Mouse (Mus musculus): ENCODE measurements around the gene Sh2d4b. TPM values are rescaled to one million over a fixed set of nuclear protein-coding genes. Genes with fewer than 3 reads are reported as not detected.

Gene Sh2d4b
- polyA plus RNA-seq, 1 experiment from 2014 or later = 1.5 TPM

DNA sequence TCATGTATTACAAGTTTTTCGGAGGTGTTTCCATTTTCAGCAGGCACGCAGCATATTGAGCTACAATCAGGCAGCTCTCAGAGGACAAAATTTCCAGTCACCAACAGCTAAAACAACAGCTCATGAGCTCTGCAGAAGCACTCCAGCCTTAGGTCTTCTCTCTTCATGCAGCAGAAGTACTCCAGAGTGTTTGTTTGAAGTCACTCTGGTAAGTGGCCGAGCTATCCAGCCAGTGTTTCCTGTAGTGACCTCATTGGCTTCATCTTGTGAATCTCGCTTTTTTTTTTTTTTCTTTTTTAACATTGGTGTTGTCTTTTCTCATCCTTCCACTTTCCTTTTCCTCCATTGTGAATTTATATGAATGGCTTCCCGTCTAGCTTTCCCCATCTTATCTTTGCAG, 40.1 kb downstream of the Sh2d4b start:
- no peaks in the 10 kb centered on the region for H3K4me1 ChIP-seq (replicated peaks; ENCODE audit: control insufficient read depth, insufficient read depth, low read length)
- no peaks in the 10 kb centered on the region for H3K36me3 ChIP-seq (ENCODE audit: control insufficient read depth, insufficient read depth, low read length)
- H3K27ac ChIP-seq (ENCODE audit: low read depth, low read length) = no peak overlapping the region
- no peak overlapping the region for H3K4me2 ChIP-seq (replicated peaks; ENCODE audit: low read depth, low read length)
- H3K27me3 ChIP-seq (ENCODE audit: control insufficient read depth, insufficient read depth, low read length) = no peaks in the 10 kb centered on the region
- no peak overlapping the region for H3K4me3 ChIP-seq (ENCODE audit: low read depth, low read length)
- no peak overlapping the region for H3K9ac ChIP-seq (ENCODE audit: low read depth, low read length)
- DNase-seq (ENCODE audit: low spot score) (no peak), ATAC-seq (ENCODE audit: low FRiP score) (no peak)
- WGBS = 83% methylated on average over 5 of the region's 5 CpGs
- no peaks in the 10 kb centered on the region for H3K9me3 ChIP-seq (ENCODE audit: control insufficient read depth, low read length)

DNA sequence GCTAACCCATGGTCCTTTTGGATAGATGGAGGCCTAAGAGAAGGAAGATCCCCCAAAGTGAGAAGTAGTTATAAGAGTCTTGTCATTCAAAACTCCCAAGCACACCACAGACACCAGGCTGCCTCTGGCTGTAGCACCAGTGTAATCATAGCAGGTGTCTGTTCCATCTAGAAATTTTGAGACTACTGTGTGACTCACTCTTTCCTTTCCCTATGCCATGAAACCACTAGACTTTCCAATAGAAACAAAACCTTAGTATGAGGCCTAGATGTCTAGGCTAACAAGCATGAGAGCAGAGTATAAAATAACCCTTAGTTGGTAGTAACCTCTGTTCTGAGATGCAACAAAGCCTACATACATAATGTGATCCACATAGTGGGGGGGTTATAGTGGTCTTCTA, 55.7 kb downstream of the Sh2d4b start:
- DNase-seq (ENCODE audit: low spot score) (no peak), ATAC-seq (ENCODE audit: low FRiP score) (no peak)
- no peak overlapping the region for H3K4me3 ChIP-seq (ENCODE audit: low read depth, low read length)
- no peaks in the 10 kb centered on the region for H3K9me3 ChIP-seq (ENCODE audit: control insufficient read depth, low read length)
- H3K4me2 ChIP-seq (replicated peaks; ENCODE audit: low read depth, low read length) = no peak overlapping the region
- no peak overlapping the region for H3K27ac ChIP-seq (ENCODE audit: low read depth, low read length)
- H3K27me3 ChIP-seq (ENCODE audit: control insufficient read depth, insufficient read depth, low read length) = no peaks in the 10 kb centered on the region
- H3K4me1 ChIP-seq (replicated peaks; ENCODE audit: control insufficient read depth, insufficient read depth, low read length) = no peaks in the 10 kb centered on the region
- no peaks in the 10 kb centered on the region for H3K36me3 ChIP-seq (ENCODE audit: control insufficient read depth, insufficient read depth, low read length)
- H3K9ac ChIP-seq (ENCODE audit: low read depth, low read length) = no peak overlapping the region

DNA sequence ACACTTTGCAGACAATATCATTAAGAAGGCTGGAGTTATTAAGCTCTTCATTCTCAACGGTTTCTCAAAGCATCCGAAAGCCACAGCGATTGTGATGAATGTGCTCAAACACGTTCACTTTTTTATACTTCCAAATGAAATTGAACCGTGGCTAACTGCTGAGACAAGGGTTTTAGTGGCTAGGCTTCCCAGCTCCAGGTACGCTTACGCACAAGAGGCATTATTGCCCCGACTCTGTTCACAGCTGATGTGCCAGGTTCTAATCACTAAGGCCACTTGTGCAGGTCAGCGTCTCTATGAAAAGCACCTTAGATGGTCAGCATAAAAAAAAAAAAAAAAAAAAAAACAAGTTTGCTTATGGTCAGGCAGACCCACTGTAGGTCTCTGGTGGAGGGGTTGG, 62.6 kb downstream of the Sh2d4b start:
- ATAC-seq (ENCODE audit: low FRiP score) (no peak), DNase-seq (ENCODE audit: low spot score) (no peak)
- H3K4me2 ChIP-seq (replicated peaks; ENCODE audit: low read depth, low read length) = no peak overlapping the region
- no peaks in the 10 kb centered on the region for H3K9me3 ChIP-seq (ENCODE audit: control insufficient read depth, low read length)
- H3K36me3 ChIP-seq (ENCODE audit: control insufficient read depth, insufficient read depth, low read length) = no peaks in the 10 kb centered on the region
- H3K27me3 ChIP-seq (ENCODE audit: control insufficient read depth, insufficient read depth, low read length) = no peaks in the 10 kb centered on the region
- H3K4me3 ChIP-seq (ENCODE audit: low read depth, low read length) = no peak overlapping the region
- no peak overlapping the region for H3K9ac ChIP-seq (ENCODE audit: low read depth, low read length)
- H3K27ac ChIP-seq (ENCODE audit: low read depth, low read length) = no peak overlapping the region
- H3K4me1 ChIP-seq (replicated peaks; ENCODE audit: control insufficient read depth, insufficient read depth, low read length) = no peaks in the 10 kb centered on the region; the same call in 1 of the 2 replicates
- WGBS = 83% methylated on average over 9 of the region's 9 CpGs

DNA sequence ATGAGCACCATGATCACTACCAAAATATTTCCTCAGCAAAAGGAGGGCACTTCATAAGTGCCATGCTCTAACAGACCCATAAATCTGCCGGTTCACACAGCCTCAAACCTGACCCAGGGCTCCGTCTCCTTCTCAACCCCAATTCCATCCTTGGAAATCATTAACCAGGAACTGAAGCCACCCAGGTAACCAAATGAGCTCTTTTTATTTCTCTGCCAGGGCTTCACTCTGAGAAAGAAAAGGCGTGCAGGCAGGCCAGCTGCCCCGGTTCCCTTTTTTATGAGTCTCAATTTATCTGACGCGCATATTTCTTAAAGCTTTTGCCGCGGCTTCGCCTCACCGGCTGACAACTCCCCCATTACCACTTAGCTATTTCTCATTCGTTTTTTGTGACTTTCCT, 63.0 kb downstream of the Sh2d4b start:
- Histone ChIP-seq H3K36me3 (ENCODE audit: control insufficient read depth, insufficient read depth, low read length) (no peaks in the 10 kb centered on the region), H3K4me3 (ENCODE audit: low read depth, low read length) (no peak overlapping the region), H3K9ac (ENCODE audit: low read depth, low read length) (no peak overlapping the region), H3K4me1 (replicated peaks; ENCODE audit: control insufficient read depth, insufficient read depth, low read length) (no peaks in the 10 kb centered on the region; the same call in 1 of the 2 replicates), H3K27me3 (ENCODE audit: control insufficient read depth, insufficient read depth, low read length) (no peaks in the 10 kb centered on the region), H3K9me3 (ENCODE audit: control insufficient read depth, low read length) (no peaks in the 10 kb centered on the region), H3K4me2 (replicated peaks; ENCODE audit: low read depth, low read length) (no peak overlapping the region), H3K27ac (ENCODE audit: low read depth, low read length) (no peak overlapping the region)
- DNase-seq (ENCODE audit: low spot score) (no peak), ATAC-seq (ENCODE audit: low FRiP score) (no peak)
- 69% methylated on average over 11 of the region's 11 CpGs for WGBS

DNA sequence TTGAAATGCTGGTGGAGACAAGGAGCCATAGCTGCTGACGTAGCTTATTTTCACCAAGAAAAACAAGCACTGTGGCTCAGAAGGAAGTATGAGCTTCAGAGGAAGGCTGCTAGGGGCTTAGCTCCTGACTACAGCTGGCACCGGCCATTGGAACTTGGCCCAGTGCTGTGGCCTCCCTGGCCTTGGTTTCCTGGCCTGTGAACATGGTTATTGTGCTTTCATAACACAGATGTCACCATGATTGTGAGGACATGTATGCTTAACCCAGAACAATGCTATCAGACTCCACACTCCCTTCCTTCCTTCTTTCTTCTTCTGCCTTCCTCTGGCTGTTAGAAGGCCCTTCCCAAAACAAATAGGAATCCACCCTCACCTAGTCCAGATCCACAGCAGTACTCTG, 75.0 kb downstream of the Sh2d4b start:
- ATAC-seq (ENCODE audit: low FRiP score) = no peak
- no peaks in the 10 kb centered on the region for H3K36me3 ChIP-seq (ENCODE audit: control insufficient read depth, insufficient read depth, low read length)
- 76% methylated on average over 2 of the region's 2 CpGs for WGBS

DNA sequence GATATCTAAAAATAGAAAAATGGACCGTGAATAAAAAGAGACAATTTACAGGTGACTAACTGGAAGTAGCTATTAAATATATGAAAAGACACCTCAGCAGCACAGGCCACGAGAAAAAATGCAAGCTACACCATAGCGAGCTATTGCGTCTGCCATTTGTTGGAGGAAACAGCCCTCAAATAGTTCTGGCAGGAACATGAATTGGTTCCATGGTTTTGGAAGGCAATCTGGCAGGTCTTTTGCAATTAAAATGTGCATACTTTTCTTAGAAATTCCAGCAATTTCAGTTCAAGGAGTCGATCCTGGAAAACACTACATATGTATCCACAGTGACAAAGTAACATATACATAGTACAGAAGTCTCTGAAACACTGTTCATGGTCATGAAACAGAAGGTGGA, 76.4 kb downstream of the Sh2d4b start:
- no peaks in the 10 kb centered on the region for H3K36me3 ChIP-seq (ENCODE audit: control insufficient read depth, insufficient read depth, low read length)
- WGBS = 93% methylated on average over 5 of the region's 5 CpGs
- ATAC-seq (ENCODE audit: low FRiP score) (no peak), DNase-seq (ENCODE audit: low spot score) (no peak)
- no peaks in the 10 kb centered on the region for H3K4me1 ChIP-seq (replicated peaks; ENCODE audit: control insufficient read depth, insufficient read depth, low read length)
- H3K9ac ChIP-seq (ENCODE audit: low read depth, low read length) = no peak overlapping the region
- no peak overlapping the region for H3K4me2 ChIP-seq (replicated peaks; ENCODE audit: low read depth, low read length)
- no peaks in the 10 kb centered on the region for H3K27me3 ChIP-seq (ENCODE audit: control insufficient read depth, insufficient read depth, low read length)
- no peak overlapping the region for H3K4me3 ChIP-seq (ENCODE audit: low read depth, low read length)
- H3K9me3 ChIP-seq (ENCODE audit: control insufficient read depth, low read length) = no peaks in the 10 kb centered on the region
- no peak overlapping the region for H3K27ac ChIP-seq (ENCODE audit: low read depth, low read length)

More for the DNA sequence above, 75.0 kb downstream of the Sh2d4b start:
- H3K27me3 ChIP-seq (ENCODE audit: control insufficient read depth, insufficient read depth, low read length) = no peaks in the 10 kb centered on the region
- H3K4me2 ChIP-seq (replicated peaks; ENCODE audit: low read depth, low read length) = no peak overlapping the region
- H3K9ac ChIP-seq (ENCODE audit: low read depth, low read length) = no peak overlapping the region
- no peak overlapping the region for H3K27ac ChIP-seq (ENCODE audit: low read depth, low read length)
- H3K4me1 ChIP-seq (replicated peaks; ENCODE audit: control insufficient read depth, insufficient read depth, low read length) = no peaks in the 10 kb centered on the region
- H3K4me3 ChIP-seq (ENCODE audit: low read depth, low read length) = no peak overlapping the region
- no peaks in the 10 kb centered on the region for H3K9me3 ChIP-seq (ENCODE audit: control insufficient read depth, low read length)
- DNase-seq (ENCODE audit: low spot score) = no peak

DNA sequence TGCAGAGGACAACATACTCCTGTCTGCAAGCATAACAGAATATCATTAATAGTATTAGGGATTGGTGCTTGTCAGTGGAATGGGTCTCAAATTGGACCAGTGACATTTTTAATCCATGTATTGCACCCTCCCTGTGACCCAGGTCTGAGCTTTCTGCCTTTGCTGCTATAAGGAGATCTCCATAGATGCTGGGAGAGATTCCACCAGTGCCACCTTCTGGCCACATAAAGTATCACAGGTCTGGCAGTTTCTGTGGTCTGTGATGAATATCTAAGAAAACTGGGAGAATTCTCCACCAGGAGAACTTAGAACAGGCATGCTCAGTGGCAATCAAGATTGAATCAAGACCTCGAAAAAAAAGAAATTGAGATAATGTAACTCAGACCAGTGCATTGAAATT, 101.5 kb downstream of the Sh2d4b start:
- H3K36me3 ChIP-seq (ENCODE audit: control insufficient read depth, insufficient read depth, low read length) = no peaks in the 10 kb centered on the region
- peak; percentile 68 for DNase-seq (ENCODE audit: low spot score)
- H3K27me3 ChIP-seq (ENCODE audit: control insufficient read depth, insufficient read depth, low read length) = no peaks in the 10 kb centered on the region
- ATAC-seq (ENCODE audit: low FRiP score) = peak; percentile 67; the same call in 1 of the 2 replicates
- no peak overlapping the region for H3K9ac ChIP-seq (ENCODE audit: low read depth, low read length)
- H3K4me3 ChIP-seq (ENCODE audit: low read depth, low read length) = no peak overlapping the region
- no peaks in the 10 kb centered on the region for H3K4me1 ChIP-seq (replicated peaks; ENCODE audit: control insufficient read depth, insufficient read depth, low read length)
- no peak overlapping the region for H3K4me2 ChIP-seq (replicated peaks; ENCODE audit: low read depth, low read length)
- 64% methylated on average over 1 of the region's 1 CpGs for WGBS
- no peak overlapping the region for H3K27ac ChIP-seq (ENCODE audit: low read depth, low read length)
- H3K9me3 ChIP-seq (ENCODE audit: control insufficient read depth, low read length) = no peaks in the 10 kb centered on the region

DNA sequence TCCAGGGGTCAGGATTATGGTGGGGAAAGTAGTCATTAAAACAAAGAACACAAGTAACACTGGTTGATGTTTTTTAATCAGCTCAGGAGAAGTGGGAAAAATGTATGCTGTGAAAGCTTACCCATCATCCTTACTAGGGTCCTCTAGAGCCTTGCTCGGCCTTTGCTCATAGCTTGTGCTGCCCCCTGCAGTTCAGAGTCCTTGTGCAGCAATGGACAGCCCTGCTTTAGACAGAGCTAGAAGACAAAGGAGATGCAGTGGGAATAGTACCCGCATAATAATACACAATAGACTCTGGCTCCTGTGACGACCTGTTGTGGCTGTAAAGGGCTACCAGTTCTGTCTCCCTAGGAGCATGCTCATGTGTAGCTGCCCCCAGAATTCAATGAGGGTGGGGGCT, 104.0 kb downstream of the Sh2d4b start:
- Histone ChIP-seq H3K27ac (ENCODE audit: low read depth, low read length) (no peak overlapping the region), H3K9ac (ENCODE audit: low read depth, low read length) (no peak overlapping the region), H3K4me1 (replicated peaks; ENCODE audit: control insufficient read depth, insufficient read depth, low read length) (no peaks in the 10 kb centered on the region), H3K4me3 (ENCODE audit: low read depth, low read length) (no peak overlapping the region), H3K27me3 (ENCODE audit: control insufficient read depth, insufficient read depth, low read length) (no peaks in the 10 kb centered on the region), H3K4me2 (replicated peaks; ENCODE audit: low read depth, low read length) (no peak overlapping the region), H3K36me3 (ENCODE audit: control insufficient read depth, insufficient read depth, low read length) (no peaks in the 10 kb centered on the region), H3K9me3 (ENCODE audit: control insufficient read depth, low read length) (no peaks in the 10 kb centered on the region)
- 19% methylated on average over 3 of the region's 3 CpGs for WGBS
- ATAC-seq (ENCODE audit: low FRiP score) (peak; percentile 78), DNase-seq (ENCODE audit: low spot score) (peak; percentile 62)

DNA sequence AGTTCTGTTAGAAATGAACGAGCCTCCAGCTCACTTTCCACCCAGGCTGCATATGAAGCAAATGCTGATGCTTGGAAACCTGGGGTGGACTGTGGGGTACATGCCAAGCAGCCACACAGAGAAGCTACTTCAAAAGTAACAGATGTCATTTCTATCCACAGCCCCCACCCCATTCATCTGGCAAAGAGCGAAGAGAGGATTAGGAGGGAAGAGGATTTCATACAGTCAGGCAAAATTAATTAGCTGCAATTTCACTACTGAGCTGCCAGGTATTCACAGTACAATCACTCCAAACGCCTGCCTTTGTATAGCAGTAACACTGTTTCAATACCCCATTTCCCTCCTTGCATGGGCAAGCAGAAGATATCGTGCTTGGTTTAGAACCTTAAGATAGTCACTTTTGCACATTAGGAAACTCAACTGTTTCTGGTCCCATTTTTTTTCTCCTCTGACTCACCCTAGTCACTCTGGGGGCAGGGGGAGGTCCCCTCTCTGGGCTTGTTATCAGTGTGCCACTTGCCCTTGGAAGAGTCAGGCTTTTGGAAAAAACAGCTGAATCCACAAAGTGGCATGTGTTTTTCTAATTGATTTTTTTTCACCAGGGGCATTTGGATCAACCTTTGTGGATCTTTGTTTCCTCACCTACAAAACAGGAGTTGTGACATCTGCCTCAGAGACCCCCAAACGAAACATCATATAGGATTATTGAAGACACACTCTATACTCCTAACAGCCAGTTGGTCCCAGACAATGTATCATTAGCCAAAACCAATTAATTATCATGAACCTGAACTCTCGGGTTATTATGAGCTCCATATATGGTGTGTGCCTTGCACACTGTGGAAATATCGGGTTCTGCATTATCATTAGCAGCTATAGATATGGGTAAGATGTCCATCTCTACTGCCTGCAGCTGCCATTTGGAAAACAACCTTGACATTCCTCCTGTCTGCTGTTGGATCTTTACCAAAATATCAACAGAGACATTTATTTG, 123.7 kb downstream of the Sh2d4b start:
- H3K27me3 ChIP-seq (ENCODE audit: control insufficient read depth, insufficient read depth, low read length) = no peaks in the 10 kb centered on the region
- ATAC-seq (ENCODE audit: low FRiP score) (no peak), DNase-seq (ENCODE audit: low spot score) (no peak)
- no peaks in the 10 kb centered on the region for H3K4me1 ChIP-seq (replicated peaks; ENCODE audit: control insufficient read depth, insufficient read depth, low read length)
- no peak overlapping the region for H3K27ac ChIP-seq (ENCODE audit: low read depth, low read length)
- 68% methylated on average over 7 of the region's 7 CpGs for WGBS
- H3K4me2 ChIP-seq (replicated peaks; ENCODE audit: low read depth, low read length) = no peak overlapping the region
- no peaks in the 10 kb centered on the region for H3K9me3 ChIP-seq (ENCODE audit: control insufficient read depth, low read length)
- H3K4me3 ChIP-seq (ENCODE audit: low read depth, low read length) = no peak overlapping the region
- H3K36me3 ChIP-seq (ENCODE audit: control insufficient read depth, insufficient read depth, low read length) = no peaks in the 10 kb centered on the region
- no peak overlapping the region for H3K9ac ChIP-seq (ENCODE audit: low read depth, low read length)
